Mouse (Mus musculus) kidney, postnatal 4 days (tissue): Measurements from ENCODE around the gene Safb2.

Experiments
- DNase-seq, 2 experiments: peaks; one replicate each; pipeline ENCODE4 v3.0.0; 2021; ENCODE audit warnings: mixed read lengths in 2 of 2

Safb2 gene

DNA sequence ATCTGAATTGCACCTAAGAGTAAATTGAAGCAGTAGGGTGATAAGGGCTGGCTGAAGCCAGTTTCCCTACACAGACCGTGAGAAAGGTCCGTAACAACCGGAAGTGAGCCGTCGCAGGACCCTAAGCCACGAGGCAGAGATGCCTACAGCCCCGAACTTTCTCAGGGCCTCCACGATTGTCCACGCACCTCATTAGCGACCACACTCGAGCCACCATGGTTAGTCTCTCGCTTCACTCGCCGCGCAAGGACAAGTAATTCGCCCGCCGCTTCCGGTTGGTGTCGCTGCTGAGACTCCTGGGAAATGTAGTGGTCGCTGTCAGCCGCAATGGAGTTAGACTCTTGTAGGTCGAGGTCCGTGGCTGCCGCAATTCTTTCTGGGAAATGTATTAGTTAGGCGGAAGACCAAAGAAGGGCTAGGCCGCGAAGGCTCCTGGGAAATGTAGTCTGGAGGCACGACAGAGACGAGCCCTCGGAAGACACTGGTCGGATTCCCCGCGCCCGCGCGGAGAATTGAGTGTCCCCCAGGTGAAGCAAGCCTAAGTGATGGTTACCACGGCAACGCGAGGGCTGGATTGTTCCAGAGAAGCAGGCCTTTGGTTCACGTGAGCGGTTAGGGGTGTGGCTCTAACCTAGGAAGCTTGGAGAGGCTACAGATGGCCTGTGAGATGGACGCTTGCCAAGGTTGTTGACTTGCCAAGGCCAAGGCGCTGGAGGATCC, 25.2 kb upstream of the Safb2 start, which contains the start of gene 2410015M20Rik:
Gene 2410015M20Rik (minus strand): TSS at position 320 of the 720 bp plus-strand sequence.
- peak; percentile 94 to 96 for DNase-seq

DNA sequence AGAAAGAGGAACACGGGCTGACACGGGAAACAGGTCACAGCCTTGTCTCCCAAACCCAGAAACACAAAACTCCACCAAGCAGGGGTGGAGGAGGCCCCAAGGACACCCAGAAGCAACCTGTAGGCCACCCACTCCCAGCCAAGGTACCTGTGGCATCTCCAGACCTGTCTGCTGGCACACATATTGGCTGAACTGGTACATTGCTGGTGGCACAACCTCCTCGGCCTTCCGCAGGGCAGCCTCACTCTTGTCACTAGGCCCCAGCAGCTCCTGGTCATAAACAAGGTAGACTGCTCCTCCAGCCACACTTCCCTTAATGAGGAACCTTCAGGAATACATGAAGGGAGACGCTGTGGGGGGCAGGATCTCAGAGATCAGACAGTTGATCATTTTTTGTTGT, 24.3 kb upstream of the Safb2 start:
- peak in 1 of 2 experiments; percentile 18 for DNase-seq

- DNase-seq, result no peak
Observed at GRCm38 (mm10) chr17:56607521-56608062, 23.2 kb upstream of the Safb2 start.

- no peak for DNase-seq
Observed at GRCm38 (mm10) chr17:56605431-56605830, 21.0 kb upstream of the Safb2 start.

DNA sequence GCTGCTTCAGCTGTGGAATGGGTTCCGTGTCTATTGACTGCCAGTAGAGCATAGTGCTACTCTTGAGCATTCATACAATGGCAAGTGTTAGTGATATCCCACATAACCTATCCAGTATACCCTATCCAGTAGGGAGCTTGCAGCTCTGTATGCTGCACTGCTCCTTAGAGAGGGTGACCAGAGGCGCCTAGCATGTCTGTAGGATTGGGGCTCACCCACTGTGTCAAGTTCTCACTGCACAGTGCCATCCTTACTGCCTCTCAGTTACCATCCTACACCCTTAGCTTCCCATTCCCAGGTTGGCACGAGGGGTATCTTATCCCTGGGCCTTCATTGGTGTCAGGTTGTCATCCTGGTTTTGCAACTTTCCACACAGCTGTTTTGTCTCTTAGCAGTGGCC, 20.0 kb upstream of the Safb2 start:
- no peak for DNase-seq

- DNase-seq, result no peak
Observed at GRCm38 (mm10) chr17:56604070-56604380, 19.6 kb upstream of the Safb2 start.

DNA sequence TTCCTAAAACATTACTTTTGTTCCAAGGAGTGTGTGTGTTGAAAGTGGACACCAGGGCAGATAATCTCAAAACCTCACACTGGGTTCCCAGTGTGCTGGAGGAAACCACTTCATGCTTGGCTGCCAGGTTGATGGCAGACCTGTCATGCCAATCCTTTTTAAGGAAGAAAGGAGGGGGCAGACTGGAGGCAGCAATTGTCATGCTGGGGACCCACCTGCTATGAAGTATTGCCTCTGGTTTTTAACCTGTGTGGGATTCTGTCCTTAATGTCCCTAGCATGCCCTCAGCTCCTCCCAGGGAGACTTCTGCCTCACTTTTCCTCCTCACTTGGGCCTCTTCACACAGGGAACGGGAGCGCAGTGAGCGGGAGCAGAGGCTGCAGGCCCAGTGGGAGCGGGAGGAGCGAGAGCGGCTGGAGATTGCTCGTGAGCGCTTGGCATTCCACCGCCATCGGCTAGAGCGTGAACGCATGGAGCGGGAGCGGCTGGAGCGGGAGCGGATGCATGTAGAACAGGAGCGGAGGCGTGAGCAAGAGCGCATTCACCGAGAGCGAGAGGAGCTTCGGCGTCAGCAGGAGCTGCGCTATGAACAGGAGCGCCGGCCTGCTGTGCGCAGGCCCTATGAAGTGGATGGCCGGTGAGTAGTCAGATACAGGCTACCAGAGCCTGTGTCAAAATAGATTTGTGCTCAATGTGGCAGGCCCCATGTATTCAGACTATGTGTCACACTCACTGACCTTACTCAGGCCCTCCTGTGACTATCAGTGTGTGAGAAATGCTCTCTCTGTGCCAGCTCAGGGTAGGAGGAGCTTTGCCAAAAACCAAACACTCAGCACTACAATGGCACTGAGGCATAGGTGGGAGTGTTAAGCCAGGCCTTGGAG, 19.0 kb upstream of the Safb2 start:
- no peak for DNase-seq

GRCm38 (mm10) chr17:56593527-56594271, 9.3 kb upstream of the Safb2 start:
- peak in 1 of 2 experiments; percentile 49 for DNase-seq

- DNase-seq, result no peak
Observed at GRCm38 (mm10) chr17:56592553-56592952, 8.2 kb upstream of the Safb2 start.

DNA sequence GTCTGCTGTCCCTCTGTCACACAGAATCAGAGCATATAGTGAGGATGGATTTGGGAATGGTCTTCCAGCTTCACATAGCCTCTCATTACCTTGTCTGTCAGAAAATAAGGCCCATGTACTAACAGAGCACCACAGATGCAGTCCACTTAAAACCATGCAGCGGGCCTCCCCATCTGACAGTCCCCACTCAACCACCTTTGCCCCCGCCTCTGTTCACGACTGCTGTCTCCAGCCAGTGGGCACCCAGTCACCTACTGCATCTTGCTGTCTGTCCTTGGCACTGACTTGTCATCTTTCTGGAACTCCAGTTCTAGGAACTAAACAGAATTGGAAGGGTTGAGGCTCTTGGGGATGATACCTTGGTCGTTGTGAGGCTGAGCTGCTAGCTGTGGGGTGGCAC, 4.5 kb upstream of the Safb2 start:
- DNase-seq, result no peak

DNA sequence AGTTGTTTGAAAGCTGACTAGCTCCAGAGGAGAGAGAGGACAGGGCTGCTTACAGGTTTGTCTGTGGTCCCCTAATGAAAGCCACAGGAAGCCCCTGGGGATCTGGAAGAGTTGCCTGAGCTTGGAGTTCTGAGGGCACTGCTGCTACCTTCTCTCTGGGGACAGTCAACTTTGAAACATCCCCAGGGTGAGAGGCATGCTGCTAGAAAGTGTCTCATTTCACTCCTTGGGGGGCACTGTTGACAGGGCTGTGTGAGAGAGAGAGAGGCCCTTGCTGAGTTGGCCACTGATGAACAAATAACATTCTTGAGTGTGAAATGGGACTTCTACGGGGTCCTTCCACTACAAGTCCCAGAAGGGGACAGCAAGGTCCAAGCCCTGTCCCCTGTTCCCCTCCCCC, 3.4 kb upstream of the Safb2 start:
- no peak for DNase-seq

DNA sequence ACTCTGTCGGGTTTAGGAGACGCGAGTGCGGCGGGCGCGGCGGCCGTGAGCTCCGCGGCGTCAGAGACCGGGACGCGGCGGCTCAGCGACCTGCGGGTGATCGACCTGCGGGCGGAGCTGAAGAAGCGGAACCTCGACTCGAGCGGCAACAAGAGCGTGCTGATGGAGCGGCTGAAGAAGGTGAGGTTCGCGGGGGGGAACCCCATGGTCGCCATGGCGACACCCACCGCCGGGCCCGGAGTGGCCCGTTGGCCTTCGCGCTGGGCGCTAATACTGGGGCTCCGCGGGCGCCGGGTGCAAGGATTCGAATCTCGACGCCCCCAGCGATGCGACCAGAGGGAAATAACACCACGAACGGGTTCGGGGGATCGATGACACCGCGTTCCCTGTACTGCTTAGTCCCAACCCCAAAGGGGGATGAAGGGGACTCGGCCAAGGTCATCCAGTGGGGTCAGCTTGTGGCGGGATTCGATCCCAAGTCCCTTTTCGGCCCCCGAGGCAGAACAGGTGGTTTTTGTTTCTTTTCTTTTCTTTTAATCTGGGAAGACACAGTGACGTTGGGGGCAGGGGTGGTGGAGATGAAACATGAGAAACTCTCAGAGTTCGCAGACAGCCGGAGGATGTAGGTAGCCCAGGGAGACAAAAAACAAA, 911 bp upstream of the Safb2 start:
- DNase-seq, result peak; percentile 63 to 76

DNA sequence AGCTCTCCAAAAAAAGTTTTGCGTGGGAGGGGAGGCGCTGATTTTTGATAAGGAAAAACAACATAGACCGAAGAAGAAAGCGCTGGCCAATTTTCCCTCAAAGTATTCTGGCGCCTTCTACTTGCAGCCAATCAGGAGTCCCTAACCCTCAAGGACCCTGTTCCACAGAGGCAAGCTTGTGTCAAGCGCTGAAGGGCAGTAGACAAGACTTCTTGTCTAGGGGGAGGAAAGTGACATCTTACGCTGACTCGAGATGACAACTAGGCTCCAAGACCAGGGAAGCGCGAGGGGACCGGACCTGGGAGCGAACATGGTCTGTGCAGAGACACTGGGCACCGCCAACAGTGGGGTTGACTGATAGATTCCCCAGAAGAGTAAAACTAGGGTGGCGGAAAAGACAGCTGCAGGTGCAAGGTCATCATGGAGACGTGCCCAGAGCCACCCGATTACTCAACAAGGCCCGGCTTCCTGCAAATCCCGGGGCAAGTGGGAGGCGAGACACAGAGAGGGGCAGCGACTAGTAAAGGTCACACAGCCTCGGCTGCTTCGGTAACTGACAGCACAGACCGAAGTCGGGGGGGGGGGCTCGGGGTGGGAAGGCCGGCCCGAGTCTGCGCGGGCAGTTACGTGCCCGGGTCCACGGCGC, 651 bp downstream of the Safb2 start:
- no peak for DNase-seq

DNA sequence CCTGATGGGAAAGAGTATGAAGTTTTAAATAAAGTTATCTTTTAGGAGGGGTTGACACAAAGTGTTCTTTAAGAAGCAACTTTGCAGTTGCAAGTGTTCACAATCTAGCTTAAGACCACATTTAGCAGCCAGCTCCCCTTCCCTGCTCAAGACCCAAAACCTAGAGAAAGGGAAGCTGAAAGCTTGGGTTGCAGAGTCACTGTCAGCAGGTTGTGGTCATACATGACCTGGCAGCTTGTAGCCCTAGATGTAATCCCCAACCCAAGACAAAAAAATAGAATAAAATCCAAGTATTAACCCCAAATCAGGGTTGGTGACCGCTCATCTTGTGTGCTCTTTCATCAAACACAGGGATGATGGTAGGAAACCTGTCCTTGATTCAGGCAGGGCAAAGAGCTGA, 1.3 kb downstream of the Safb2 start:
- no peak for DNase-seq

- no peak for DNase-seq
Observed at GRCm38 (mm10) chr17:56572939-56573338, 11.4 kb downstream of the Safb2 start.

- peak; percentile 37 to 56 for DNase-seq
Observed at GRCm38 (mm10) chr17:56572154-56572553, 12.2 kb downstream of the Safb2 start.

- no peak for DNase-seq
Observed at GRCm38 (mm10) chr17:56570287-56570686, 14.1 kb downstream of the Safb2 start.

DNA sequence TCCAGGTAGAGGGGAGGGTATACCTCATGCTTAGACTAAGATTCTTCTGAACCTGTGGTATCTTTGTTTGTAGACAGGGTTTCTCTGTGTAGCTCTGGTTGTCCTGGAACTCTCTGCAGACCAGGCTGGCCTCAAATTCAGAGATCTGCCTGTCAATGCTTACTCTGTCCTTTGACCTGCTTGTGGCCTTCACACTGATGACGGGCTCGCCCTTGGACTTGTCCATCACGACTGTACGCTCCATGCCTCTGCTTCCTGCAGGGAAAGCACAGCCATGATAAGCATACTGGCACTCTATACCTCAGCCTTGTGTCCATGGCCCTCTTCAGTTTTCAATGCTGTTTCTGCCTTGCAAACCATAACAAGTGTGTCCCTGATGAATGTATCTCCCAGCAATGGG, 17.0 kb downstream of the Safb2 start:
- no peak for DNase-seq

GRCm38 (mm10) chr17:56566918-56567317, 17.5 kb downstream of the Safb2 start:
- DNase-seq, result no peak

DNA sequence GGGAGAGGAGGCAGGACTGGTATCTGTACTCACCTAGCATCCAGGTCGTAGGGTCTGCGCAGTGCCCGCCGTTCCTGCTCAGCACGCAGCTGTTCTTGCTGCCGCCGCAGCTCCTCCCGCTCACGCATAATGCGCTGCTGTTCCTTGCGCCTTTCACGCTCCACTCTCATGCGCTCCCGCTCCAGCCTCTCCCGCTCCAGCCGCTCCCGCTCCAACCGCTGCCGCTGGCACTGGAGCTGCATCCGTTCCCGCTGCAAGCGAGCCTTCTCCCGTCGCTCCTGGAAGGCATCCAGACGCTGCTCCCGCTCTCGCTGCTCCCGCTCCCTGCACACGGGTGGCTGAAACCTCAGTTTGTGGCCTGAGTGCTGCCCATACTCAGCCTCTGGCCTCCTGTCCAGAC, 18.1 kb downstream of the Safb2 start:
- DNase-seq, result no peak

- no peak for DNase-seq
Observed at GRCm38 (mm10) chr17:56561866-56562265, 22.5 kb downstream of the Safb2 start.

GRCm38 (mm10) chr17:56560131-56560530, 24.3 kb downstream of the Safb2 start:
- DNase-seq, result no peak
